Comparison of ENCODE assay signal across 23 mouse cellular contexts in the genomic region with DNA sequence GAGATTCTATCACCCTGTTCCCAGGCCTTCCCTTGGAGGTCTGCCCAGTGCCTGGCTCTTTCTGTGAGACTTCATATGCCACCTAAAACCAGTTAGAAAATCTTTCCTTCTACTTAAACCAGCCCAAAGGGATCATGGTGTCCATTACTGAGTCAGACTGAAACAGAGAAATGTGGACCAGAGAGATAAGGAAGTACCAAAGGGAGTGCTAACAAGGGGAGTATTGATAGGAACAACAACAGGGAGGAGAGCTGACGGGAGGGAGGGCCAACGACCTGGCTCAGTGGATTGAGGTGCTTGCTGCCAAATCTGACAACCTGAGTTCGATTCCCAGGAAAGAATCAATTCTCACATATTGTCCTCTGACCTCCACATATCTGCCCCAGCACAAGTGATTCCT. TPM values are rescaled to one million over a fixed set of nuclear protein-coding genes. Genes with fewer than 3 reads are reported as not detected.
DNase-seq lines count a peak whose midpoint lies in the region; ATAC-seq and TF ChIP-seq lines count a peak whose summit lies in the region.
"Had no signal": no experiment of that assay in that cellular context is flagged by ENCODE, and none has a peak within 500 bp of the region (broad histone marks: within the 10 kb centered on the region; RNA-seq: fewer than 3 reads in every experiment).

No protein-coding gene starts in this region.

- no peak for DNase-seq in heart, adult 18-20 months
- peak; percentile 10 for DNase-seq in adipocyte (ENCODE audit: low spot score)
- peak; percentile 3 for DNase-seq in c-Kit-positive CD71-positive TER-119-positive erythroid progenitor cells, embryonic 14.5 days (ENCODE audit: low spot score)
- no peak for DNase-seq in liver, embryonic 14.5 days (ENCODE audit: low read depth in 3 of 3, low spot score in 3 of 3)
- DNase-seq in left cerebral cortex, postnatal 10 days (ENCODE audit: extremely low spot score in 1 of 2, low spot score in 2 of 2): no peak
- no peak for DNase-seq in spleen, postnatal 10 days (ENCODE audit: low spot score in 2 of 2)
- DNase-seq: adrenal gland, postnatal 10 days; cerebellum, adult 8-10 months; gastrocnemius, postnatal 36 days; kidney, postnatal 36 days had no signal

- 0 out of 2 replicates have a peak overlapping the region, but pooled peaks have one; percentile 12 for H3K27ac ChIP-seq in heart, embryonic 16.5 days (ENCODE audit: low read length)
- no peak overlapping the region for H3K27ac ChIP-seq in liver, embryonic 14.5 days
- H3K27ac ChIP-seq: embryonic facial prominence, embryonic 10.5 days; hindbrain, postnatal 0 days; kidney, embryonic 15.5 days; left cerebral cortex, adult 2 months; macrophage; midbrain, embryonic 12.5 days; stomach, postnatal 0 days had no signal

- no peak overlapping the region for H3K4me3 ChIP-seq in heart, embryonic 16.5 days (ENCODE audit: low read length)
- H3K4me3 ChIP-seq in liver, embryonic 14.5 days (ENCODE audit: insufficient read depth in 1 of 2, low read depth in 2 of 2, low read length in 2 of 2): no peak overlapping the region
- H3K4me3 ChIP-seq: embryonic facial prominence, embryonic 10.5 days; kidney, embryonic 15.5 days; left cerebral cortex, adult 2 months; midbrain, embryonic 12.5 days had no signal

- WGBS in heart, embryonic 16.5 days: 23% methylated on average over 3 of the region's 3 CpGs
- WGBS in liver, embryonic 14.5 days (ENCODE audit: insufficient replicate concordance): 11% methylated on average over 3 of the region's 3 CpGs

- peaks cover 13% of the 10 kb centered on the region for H3K4me1 ChIP-seq in heart, embryonic 16.5 days (ENCODE audit: control insufficient read depth, insufficient read depth, low read length)
- H3K4me1 ChIP-seq in liver, embryonic 14.5 days (replicated peaks; ENCODE audit: control insufficient read depth in 2 of 2, insufficient read depth in 2 of 2, low read length in 1 of 2): peaks cover 0 to 5% of the 10 kb centered on the region in 2 experiments; a peak in 2 of 4 replicates

- no peak overlapping the region for H3K4me2 ChIP-seq in heart, embryonic 16.5 days (ENCODE audit: low read depth, low read length)
- H3K4me2 ChIP-seq in liver, embryonic 14.5 days (ENCODE audit: low read depth): no peak overlapping the region
- H3K4me2 ChIP-seq: kidney, embryonic 15.5 days; midbrain, embryonic 12.5 days had no signal

- intact Hi-C loops in left cerebral cortex, postnatal 10 days (cut with DNase I): loop anchor here (5.0 kb wide), 1 partner anchor 88 kb away; no protein-coding TSS in a partner anchor

- TF ChIP-seq CTCF in liver, embryonic 14.5 days (IDR thresholded peaks at IDR 0.05; ENCODE audit: low read depth): no peak

- H3K9ac ChIP-seq in heart, embryonic 16.5 days (ENCODE audit: low read length): no peak overlapping the region
- no peak overlapping the region for H3K9ac ChIP-seq in liver, embryonic 14.5 days (replicated peaks)
- H3K9ac ChIP-seq: kidney, embryonic 15.5 days; midbrain, embryonic 12.5 days had no signal

- H3K27me3 ChIP-seq in heart, embryonic 16.5 days (ENCODE audit: control insufficient read depth, insufficient read depth, low read length): no peaks in the 10 kb centered on the region
- H3K27me3 ChIP-seq in liver, embryonic 14.5 days (ENCODE audit: control insufficient read depth, insufficient read depth, low read length): no peaks in the 10 kb centered on the region

- no peak for ATAC-seq in heart, embryonic 16.5 days (replicated peaks; ENCODE audit: extremely low read depth, insufficient read depth, low FRiP score)
- ATAC-seq in liver, embryonic 14.5 days (ENCODE audit: insufficient read depth): peak; percentile 57; the same call in 1 of the 2 replicates
- ATAC-seq: hindbrain, postnatal 0 days; intestine, postnatal 0 days; lung, postnatal 0 days had no signal

- no peaks in the 10 kb centered on the region for H3K9me3 ChIP-seq in heart, embryonic 16.5 days (replicated peaks; ENCODE audit: control insufficient read depth, low read length)
- no peaks in the 10 kb centered on the region for H3K9me3 ChIP-seq in liver, embryonic 14.5 days (ENCODE audit: control insufficient read depth, low read length)
- H3K9me3 ChIP-seq: embryonic facial prominence, embryonic 10.5 days; kidney, embryonic 15.5 days; midbrain, embryonic 12.5 days had no signal

- no peak for TF ChIP-seq EP300 in liver, embryonic 14.5 days (IDR thresholded peaks at IDR 0.05; ENCODE audit: low read depth)

- H3K36me3 ChIP-seq in heart, embryonic 16.5 days (ENCODE audit: control insufficient read depth, insufficient read depth): no peaks in the 10 kb centered on the region
- H3K36me3 ChIP-seq in liver, embryonic 14.5 days (replicated peaks; ENCODE audit: control insufficient read depth, insufficient read depth, low read depth): no peaks in the 10 kb centered on the region
- H3K36me3 ChIP-seq: embryonic facial prominence, embryonic 10.5 days; kidney, embryonic 15.5 days; midbrain, embryonic 12.5 days had no signal

RNA-seq across cellular contexts. Expression of a gene that starts 5.8 kb away (rescaled TPM):
- 8.0 and 11.6 TPM in 2 replicates for polyA plus RNA-seq in heart, embryonic 16.5 days (2015; fragmentation: Nextera tagmentation; extraction: Ambion mirVana)
- 10 to 100 TPM in 1 of 2 experiments, 1 to 10 TPM in 1; 8.8 to 10.9 TPM for total RNA-seq in heart, adult 18-20 months (2021)
- 0.31 and 0.73 TPM in 2 replicates for polyA plus RNA-seq in liver, embryonic 14.5 days (2012; rRNA removed)
- 1.3 and 1.4 TPM in 2 replicates for polyA plus RNA-seq in liver, embryonic 14.5 days (2014; fragmentation: Nextera tagmentation; extraction: Ambion mirVana)
- total RNA-seq in left cerebral cortex, postnatal 10 days (2021): 1 to 10 TPM; 8.1 to 9.4 TPM
- total RNA-seq: MEL; monocyte, adult 5-6 weeks had no signal
- polyA plus RNA-seq: C2C12, macrophage had no signal

Comparison
In these comparisons a context has a peak if more than half of its experiments do, and no peak if none do; other contexts are left out.
1. DNase-seq: peak in adipocyte (single experiment) and c-Kit-positive CD71-positive TER-119-positive erythroid progenitor cells, embryonic 14.5 days (single experiment); none in heart, adult 18-20 months (0 of 2), liver, embryonic 14.5 days (0 of 3), left cerebral cortex, postnatal 10 days (0 of 2) and spleen, postnatal 10 days (0 of 2).